Mouse (Mus musculus) fat pad, adult 2 months (tissue): ENCODE measurements around the gene 1700069L16Rik.

Source experiments
- DNase-seq: peaks from one replicate; pipeline ENCODE4 v3.0.0-alpha.2; 2011; ENCODE audit warnings: low read depth, low spot score; ENCODE audit errors: extremely low read depth

1700069L16Rik gene

DNA sequence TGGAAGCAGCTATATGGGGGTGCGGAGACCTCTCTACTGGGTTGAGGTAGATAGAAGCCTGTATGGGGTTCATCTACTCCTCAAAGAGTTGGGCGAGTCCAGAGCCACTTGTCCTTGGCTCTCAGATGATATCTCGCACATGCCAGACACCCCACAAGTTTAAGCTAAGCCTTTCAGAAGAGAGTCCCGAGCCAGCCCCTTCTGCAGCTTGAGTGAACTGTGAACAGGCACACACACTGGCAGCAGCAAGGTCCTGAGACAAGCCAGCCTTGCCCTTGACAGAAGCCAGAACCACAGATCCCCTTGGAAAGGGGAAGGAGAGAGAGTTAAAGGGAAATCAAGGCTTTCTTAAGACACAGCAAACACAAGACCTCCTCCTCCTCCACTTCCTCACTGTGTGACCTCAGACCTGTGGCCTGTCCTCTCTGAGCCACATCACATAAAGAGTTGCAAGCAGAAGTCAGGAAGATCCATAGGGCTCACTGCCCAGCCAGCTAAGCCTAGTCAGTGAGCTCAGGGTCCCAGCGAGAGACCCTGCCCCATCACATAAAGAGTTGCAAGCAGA lies 75.8 kb downstream of the 1700069L16Rik start:
- DNase-seq = no peak

DNA sequence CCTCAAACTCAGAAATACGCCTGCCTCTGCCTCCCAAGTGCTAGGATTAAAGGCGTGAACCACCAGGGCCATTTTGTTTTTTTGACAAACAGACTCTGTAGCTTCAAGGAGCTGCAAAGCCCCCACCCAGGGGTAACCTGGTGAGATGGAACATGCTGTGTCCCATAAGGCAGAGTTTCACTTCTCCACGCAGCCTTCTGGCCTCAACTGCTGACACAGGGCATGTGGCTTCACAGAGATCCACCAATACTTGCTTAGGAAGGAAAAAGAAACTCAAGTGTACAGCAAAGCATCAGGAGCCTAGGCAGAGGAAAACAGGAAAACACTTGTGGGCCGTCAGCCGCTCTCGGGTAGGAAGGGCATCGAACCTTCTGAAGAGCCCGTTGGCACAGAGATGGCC lies 77.4 kb downstream of the 1700069L16Rik start:
- no peak for DNase-seq

DNA sequence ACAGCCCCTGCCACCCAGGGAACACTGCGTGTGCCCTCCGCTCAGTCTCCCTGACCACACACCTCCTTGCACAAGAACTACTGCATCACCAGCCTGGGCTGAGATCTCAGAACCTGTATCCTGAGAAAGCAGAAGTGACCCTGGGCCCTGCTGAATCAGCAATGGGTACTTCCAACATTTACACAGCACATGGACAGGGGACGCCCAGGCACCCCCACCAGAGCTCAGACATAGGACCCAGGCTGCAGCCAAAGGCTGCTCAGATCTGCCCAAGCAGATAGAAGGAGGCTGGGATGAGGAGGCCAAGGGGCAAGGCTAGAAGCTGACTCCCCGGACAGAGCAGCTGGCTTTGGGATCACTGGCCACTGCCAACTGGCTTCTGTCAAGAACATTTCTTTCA lies 80.1 kb downstream of the 1700069L16Rik start:
- no peak for DNase-seq

DNA sequence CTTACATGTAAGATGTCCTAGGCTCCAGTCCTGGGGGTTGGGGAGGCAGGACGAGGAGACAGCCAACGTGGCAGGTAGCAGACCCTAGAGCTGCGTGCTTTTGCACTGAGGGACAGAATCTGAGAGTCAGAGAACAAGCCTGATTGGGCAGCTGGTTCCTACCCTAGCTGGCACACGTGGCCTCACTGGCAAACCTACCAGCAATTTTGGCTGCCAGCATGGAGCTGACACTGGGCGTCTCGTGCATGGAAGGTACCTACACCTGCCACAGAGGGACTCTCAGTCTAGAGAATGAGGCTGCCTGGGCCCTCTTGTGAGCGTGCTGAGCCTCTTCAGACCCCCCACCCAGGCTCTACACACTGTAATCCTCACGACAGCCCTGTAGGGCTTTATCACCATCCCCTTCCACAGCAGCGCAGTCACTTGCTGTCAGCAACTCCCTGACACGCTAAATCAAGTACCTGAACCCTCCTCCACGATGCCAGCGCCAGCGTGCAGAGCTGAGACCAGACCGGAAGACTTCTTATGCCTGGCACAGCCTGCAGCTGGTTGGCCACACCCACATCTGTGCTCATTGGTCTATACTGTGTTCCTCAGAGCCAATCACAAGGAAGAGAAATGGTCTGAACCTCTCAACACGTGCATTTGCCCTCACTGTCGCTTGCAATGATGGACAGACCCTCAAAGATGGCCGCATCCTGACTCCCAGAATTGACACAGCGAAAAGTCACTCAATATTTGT lies 81.3 kb downstream of the 1700069L16Rik start:
- no peak for DNase-seq
